Mouse (Mus musculus): ENCODE data around the gene Sncb.

The Sncb gene

GRCm38 (mm10) chr13:54783235-54783634 is 16.8 kb upstream of the Sncb start:
- DNase-seq (ENCODE audit: low read depth, low spot score): no peak

DNA sequence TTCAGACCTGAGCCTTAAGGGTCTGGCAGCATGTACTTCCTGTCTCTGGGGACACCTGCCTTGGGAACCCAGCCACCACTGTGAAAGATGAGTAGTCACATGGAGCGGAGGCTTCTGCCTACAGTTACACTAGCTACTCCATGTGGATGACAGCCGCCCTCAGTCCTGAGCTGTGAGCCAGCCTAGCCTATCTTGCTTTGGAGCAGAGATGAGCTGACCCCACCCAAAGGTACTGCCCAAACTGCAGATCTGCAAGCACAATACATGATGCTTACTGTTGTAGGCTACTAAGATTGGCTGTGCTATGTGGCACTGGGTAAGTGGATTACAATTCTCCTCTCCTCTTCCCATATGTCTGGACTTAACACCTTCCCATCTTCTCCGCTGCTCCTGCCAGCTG is 14.7 kb upstream of the Sncb start:
- DNase-seq (ENCODE audit: low read depth, low spot score): no peak

GRCm38 (mm10) chr13:54780592-54780991 is 14.2 kb upstream of the Sncb start:
- no peak for DNase-seq (ENCODE audit: low read depth, low spot score)

DNA sequence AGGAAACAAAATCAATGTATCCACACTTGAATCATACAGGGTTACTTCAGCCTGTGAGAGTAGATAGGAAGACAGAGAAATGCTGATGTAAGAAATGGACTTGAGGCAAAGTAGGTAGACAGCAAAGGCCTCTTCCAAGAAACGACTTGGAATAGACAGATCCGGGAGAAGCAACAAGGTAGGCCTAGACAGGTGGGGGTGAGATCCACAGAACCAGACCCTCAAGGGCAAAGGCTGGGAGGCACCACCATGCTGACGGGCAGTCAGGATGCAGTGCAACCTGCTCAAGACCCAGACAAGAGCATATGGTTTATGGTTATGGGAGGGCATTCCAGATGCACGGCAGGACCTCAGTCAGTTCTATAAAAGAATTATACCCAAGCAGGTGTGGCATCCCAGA is 617 bp upstream of the Sncb start:
- no peak for DNase-seq (ENCODE audit: low read depth, low spot score)

DNA sequence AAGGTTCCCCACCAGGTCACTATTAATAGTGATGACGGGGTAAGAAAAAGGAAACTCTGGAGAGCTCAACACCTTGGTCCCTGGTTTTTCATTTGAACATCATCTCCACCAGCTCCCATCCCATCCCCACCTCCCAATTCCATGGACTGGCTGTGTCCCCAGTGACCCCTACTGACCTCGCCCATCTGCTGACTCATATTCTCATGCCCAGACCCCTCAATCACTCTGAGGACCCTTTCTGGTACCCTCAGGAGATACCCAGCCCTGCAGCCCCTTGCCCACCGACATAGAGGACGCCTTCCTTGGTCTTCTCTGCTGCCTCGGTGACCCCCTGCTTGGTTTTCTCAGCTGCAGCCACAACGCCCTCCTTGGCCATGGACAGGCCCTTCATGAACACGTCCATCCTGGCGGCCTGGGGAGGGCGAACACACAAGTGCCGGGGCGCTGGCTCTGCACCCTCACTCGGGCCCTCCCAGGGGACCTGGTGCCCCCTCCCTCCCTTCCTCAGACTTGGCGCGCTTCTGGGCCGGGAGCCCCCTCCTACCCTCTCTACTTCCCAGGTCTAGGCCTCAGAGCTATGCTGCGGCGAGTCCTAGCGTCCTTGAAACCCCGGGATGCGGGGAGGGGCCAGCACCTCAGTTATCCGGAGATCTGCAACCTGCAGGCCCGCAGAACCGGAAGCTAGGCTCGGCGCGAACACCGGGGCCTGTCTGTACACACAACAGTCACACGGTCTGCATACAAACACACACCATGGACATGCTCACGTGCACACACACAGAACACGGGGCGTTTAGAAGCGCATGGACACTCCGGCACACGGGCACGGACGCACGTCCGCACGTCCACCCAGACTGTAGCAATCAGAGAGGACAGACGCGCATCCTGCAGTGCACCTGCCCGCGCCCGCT is 859 bp downstream of the Sncb start:
- DNase-seq (ENCODE audit: low read depth, low spot score): no peak

DNA sequence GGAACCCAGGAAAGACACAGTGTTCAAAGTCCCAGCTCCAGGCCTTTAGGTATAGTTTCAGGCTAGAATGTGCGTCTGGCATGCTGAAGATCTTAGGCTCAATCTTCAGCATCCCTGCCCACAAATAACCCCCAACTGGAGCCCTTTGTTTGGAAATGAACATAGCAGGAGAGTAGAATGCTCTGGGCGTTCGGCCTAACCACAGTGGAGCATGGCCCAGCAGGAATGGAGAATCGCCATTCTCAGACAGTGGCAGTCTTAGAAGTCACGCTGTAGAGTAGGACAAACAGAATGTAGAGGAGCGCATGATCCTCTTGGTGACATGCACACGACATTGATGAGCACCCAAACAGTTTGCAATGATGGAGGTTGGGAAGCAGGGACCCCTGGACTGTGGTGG is 5.5 kb downstream of the Sncb start:
- no peak for DNase-seq (ENCODE audit: low read depth, low spot score)

- no peak for DNase-seq (ENCODE audit: low read depth, low spot score)
Observed at GRCm38 (mm10) chr13:54760164-54760795, 6.1 kb downstream of the Sncb start.

DNA sequence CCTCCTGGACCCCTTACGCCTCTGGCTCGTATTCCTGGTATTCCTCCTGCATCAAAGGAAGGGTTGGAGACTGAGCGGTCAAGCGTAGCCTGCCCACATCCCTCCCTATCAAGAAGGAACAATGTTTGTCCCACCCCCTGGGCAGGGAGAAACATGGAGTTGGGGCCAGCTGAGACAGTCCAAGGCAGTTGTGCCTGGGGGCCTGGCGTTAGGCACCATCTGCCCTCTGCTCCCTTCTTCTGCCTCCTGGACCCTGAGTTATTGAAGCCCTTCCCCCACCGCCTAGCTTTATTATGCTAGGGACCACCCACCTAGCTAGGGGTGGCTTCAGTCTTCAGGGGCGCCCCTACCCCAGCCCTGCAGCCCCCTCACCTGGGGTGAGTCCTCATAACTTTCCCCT is 6.9 kb downstream of the Sncb start:
- no peak for DNase-seq (ENCODE audit: low read depth, low spot score)

GRCm38 (mm10) chr13:54758756-54759470 is 7.5 kb downstream of the Sncb start:
- DNase-seq (ENCODE audit: low read depth, low spot score): no peak

DNA sequence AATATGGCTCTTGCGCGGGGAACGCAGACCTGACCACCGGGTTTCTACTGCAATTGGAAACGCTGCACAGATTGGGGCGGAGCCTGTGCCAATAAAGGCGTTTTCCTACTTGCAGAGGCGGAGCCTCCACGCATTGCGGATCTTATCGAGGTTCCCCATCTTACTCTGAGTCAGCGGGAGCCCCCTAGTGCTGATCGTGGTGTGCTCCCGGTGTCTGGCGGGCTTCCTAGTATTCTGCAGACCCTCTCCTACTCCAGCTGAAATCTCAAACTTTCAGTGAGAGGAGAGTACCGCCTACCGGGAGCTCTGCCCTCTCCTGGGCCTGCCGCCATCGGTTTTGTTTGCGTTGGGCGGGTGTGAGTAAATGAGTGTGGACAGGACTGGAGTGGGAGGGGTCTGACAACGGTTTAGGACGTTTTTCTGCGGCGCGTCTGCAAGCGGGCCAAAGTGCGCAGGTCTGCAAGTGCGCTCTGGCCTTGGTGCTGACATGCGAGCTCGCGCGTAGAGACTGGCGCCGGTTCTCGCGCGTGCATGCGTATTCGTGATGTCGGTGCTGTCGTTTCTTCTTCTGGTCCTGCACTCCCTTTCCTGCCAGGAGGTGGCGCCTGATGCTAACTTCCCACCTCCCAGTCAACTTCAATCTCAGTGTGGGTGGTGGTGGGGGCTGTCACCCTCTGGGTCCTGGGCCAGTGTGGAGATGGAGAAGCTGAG is 8.2 kb downstream of the Sncb start:
- DNase-seq (ENCODE audit: low read depth, low spot score): peak; percentile 89

DNA sequence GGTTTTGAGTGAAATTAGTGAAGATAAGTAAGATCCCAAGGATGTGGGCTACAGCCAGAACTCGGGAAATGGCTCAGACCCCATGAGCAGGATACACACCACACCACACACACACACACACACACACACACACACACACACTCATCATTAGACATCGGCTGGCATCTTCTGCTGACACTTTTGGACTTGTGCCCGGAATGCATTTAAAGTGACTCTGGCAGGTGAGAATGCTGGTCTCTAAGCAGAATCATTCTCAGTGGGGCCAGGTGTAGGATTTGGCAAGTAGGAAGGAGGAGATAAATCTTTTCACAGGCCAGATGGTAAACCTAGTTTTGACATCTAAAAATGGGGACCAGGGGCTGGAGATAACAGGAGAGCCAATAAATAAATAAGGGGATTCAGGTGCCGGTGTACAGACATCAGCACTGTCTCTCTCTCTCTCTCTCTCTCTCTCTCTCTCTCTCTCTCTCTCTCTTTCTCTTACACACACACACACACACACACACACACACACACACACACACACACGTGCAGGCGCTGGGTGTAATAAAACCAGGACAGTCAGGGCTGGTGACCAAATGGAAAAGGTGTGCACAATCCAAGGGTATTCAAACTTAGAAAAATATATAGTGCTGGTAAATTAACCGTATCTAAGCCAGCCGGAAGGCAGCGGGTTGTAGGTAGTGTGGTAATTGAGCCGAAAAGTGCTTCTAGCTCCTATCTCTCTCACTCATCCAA is 9.1 kb downstream of the Sncb start:
- DNase-seq (ENCODE audit: low read depth, low spot score): no peak

GRCm38 (mm10) chr13:54756156-54756712 is 10.2 kb downstream of the Sncb start:
- DNase-seq (ENCODE audit: low read depth, low spot score): no peak

DNA sequence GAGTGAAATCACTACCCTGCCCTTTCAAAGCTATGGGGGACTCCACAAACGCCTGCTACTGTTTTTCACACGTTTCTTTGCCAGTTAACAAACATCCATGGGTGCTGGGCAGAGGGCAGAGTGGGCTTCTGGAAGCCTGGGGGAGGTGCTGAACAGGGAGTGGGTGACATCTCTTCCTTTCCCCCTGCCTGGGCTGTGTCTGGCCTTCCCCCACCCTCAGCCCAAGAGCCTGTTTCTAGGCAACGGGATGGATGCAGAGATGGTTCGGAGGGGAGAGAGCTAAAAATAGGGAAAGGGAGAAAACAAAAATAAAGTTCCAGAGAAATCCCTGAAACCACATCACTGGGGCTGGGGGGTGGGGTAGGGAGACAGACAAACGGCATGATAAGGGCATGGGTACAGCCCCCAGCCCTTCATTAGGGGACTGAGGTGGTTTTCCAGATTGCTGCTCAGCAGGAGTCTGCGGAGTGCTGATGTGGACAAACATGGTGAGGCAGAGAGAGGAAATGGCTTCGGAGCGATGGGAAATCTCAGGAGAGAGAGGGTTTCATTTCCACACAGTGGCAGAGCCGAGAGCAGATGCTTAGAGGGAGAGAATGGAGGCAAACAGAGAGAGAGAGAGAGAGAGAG is 11.1 kb downstream of the Sncb start:
- DNase-seq (ENCODE audit: low read depth, low spot score): no peak

GRCm38 (mm10) chr13:54754169-54755080 is 12.0 kb downstream of the Sncb start:
- DNase-seq (ENCODE audit: low read depth, low spot score): no peak

- DNase-seq (ENCODE audit: low read depth, low spot score): no peak
Observed at GRCm38 (mm10) chr13:54753733-54754132, 12.7 kb downstream of the Sncb start.

GRCm38 (mm10) chr13:54752656-54753055 is 13.7 kb downstream of the Sncb start:
- DNase-seq (ENCODE audit: low read depth, low spot score): no peak

- no peak for DNase-seq (ENCODE audit: low read depth, low spot score)
Observed at GRCm38 (mm10) chr13:54750699-54751098, 15.7 kb downstream of the Sncb start.

- DNase-seq (ENCODE audit: low read depth, low spot score): no peak
Observed at GRCm38 (mm10) chr13:54749864-54750411, 16.5 kb downstream of the Sncb start, which contains the start of gene Gprin1. Gprin1 (minus strand) TSS chr13:54749874.
